Mouse (Mus musculus): ENCODE results near the gene Gm20671.

GRCm38 (mm10) chr5:32720416-32720815 is 106.5 kb downstream of the Gm20671 start:
- no peak for TF ChIP-seq CTCF (IDR thresholded peaks at IDR 0.05; ENCODE audit: borderline replicate concordance, extremely low read depth, insufficient read depth, insufficient read length)
- TF ChIP-seq POLR2A (IDR thresholded peaks at IDR 0.05; ENCODE audit: borderline replicate concordance, extremely low read depth, insufficient read depth, insufficient read length, poor library complexity, severe bottlenecking): no peak
